Mouse (Mus musculus): ENCODE data around the gene BC048562.

- TF ChIP-seq POLR2A (IDR thresholded peaks at IDR 0.05; ENCODE audit: control insufficient read depth, extremely low read depth, insufficient read depth, low read length, poor library complexity) (no peak), CTCF (IDR thresholded peaks at IDR 0.05; ENCODE audit: borderline replicate concordance, control insufficient read depth, extremely low read depth, insufficient read depth, low read length, poor library complexity) (no peak)
Observed at GRCm38 (mm10) chr9:108401186-108401960, 34.9 kb upstream of the BC048562 start.

Measured in thymus, adult 2 months (tissue).